Mouse (Mus musculus) spleen, adult 2 months (tissue): ENCODE measurements at regions not wholly inside any gene's neighbourhood (a gene's known extent, or its start where the extent isn't known, plus 50 kb on each side); places are given as distances from the start of the nearest gene placed in this dataset.
"Not testable (repeated sequence)": the region's sequence is repeated elsewhere in the genome, so short reads cannot be mapped to it uniquely, and the experiment has no call there.

Experiments
- DNase-seq, 2 experiments: peaks; one replicate each; pipeline versions ENCODE4 v3.0.0 to v3.0.0-alpha.2; 2012 to 2021; ENCODE audit warnings: low spot score in 2 of 2, low read depth in 1 of 2
- H3K27ac ChIP-seq: fragments of 200-500 bp; 2 replicates; pipeline ENCODE4 v1.5.1; 2012; ENCODE audit warnings: low read length, inconsistent platforms; ENCODE audit not compliant: insufficient read depth
- H3K27me3 ChIP-seq: fragments of 200-500 bp; 2 replicates; pipeline ENCODE4 v1.6.1; 2012; ENCODE audit warnings: mild to moderate bottlenecking, moderate library complexity, low read length, inconsistent platforms; ENCODE audit not compliant: control insufficient read depth, insufficient read depth
- H3K36me3 ChIP-seq: fragments of 200-500 bp; 2 replicates; pipeline ENCODE4 v1.6.1; 2012; ENCODE audit warnings: mild to moderate bottlenecking, low read length, inconsistent platforms; ENCODE audit not compliant: control insufficient read depth, insufficient read depth
- H3K4me1 ChIP-seq: fragments of 200-500 bp; 2 replicates; pipeline ENCODE4 v1.6.1; 2011; ENCODE audit warnings: inconsistent platforms; ENCODE audit not compliant: control insufficient read depth, insufficient read depth, insufficient read length
- H3K4me3 ChIP-seq: fragments of 200-500 bp; 2 replicates; pipeline ENCODE4 v1.5.1; 2011; ENCODE audit warnings: mild to moderate bottlenecking, inconsistent platforms; ENCODE audit not compliant: insufficient read depth, insufficient read length; ENCODE audit errors: extremely low read depth
- CTCF ChIP-seq: fragments of 200-500 bp; IDR thresholded peaks from 2 replicates; pipeline ENCODE4 v1.5.1; 2011; ENCODE audit warnings: mild to moderate bottlenecking, inconsistent platforms; ENCODE audit not compliant: insufficient read depth, insufficient read length, insufficient replicate concordance; ENCODE audit errors: extremely low read depth
- POLR2A ChIP-seq: fragments of 200-500 bp; IDR thresholded peaks from 2 replicates; pipeline ENCODE4 v1.6.1; 2011; ENCODE audit warnings: low read depth, low read length, inconsistent platforms
- WGBS: fragments of 180-500 bp; shearing (Covaris S2); methylation state at CpG from one replicate; pipeline ENCODE4 v1.1.7; 2018; 5-methylcytosine and 5-hydroxymethylcytosine counted together

DNA sequence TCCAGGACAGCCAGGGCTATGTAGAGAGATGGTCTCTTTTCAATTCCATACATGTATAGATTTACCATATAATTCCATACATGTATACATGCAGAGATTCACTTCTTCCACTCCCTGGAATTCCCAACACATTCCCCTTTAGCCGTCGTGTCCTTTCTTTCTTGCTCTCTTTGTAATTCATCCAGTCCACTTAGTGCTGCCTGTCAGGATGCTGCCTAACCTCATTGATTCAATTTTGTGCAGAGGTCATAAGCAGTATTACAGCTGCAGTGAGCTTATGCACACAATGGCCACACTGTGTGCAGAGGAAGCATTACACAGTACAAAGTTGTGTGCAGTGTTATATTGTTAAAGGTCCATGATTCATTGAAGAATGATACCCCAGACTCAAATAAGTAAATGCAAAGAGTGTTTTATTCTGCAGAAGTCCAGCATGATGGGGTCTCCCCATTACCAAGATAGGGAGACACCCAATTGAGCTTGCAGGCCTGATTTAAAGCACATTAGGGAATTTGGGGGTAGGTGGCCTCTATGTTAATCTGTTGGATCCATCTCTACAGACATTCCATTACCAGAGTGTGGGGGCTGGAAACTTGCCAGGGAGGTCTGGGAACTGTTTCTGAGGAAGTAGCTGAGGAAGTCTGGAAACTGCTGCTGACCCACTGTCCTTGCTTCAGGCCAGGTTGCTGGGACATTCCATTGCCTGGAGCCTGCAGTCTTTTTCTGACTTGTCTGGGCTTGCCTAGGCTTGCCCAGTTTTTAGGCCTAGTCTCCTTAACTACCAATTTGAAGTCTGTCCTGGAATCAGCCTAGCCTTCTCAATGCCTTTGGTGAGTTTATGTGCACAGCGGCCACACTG is 72.8 kb downstream of the Fam161a start:
- WGBS = 89% methylated on average over 3 of the region's 3 CpGs
- H3K4me1 ChIP-seq = no peaks in the 10 kb centered on the region
- H3K36me3 ChIP-seq = no peaks in the 10 kb centered on the region
- TF ChIP-seq CTCF = no peak
- TF ChIP-seq POLR2A = no peak
- H3K27me3 ChIP-seq = no peaks in the 10 kb centered on the region
- H3K27ac ChIP-seq = no peak overlapping the region
- DNase-seq = no peak
- no peak overlapping the region for H3K4me3 ChIP-seq

DNA sequence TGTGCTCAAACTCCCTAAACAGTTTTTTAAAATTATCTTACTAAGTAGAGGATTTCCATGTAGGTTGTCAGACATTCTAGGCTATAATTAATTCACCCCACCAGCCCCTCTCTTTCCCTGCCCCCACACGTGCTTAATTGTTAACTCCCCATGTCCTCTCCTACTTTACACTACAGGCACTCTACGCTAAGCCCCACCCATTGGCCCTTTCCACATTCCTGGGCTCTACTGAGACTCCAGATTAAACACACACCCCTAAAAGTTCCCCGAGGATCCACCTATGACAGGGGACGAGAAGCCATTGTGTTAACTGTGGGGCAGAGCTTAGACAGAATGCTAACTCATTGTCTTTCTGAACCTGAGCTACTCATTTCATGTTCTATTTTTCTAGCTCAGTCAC is 74.3 kb downstream of the Fam161a start:
- TF ChIP-seq CTCF (no peak), POLR2A (no peak)
- Histone ChIP-seq H3K27me3 (no peaks in the 10 kb centered on the region), H3K4me1 (no peaks in the 10 kb centered on the region), H3K27ac (no peak overlapping the region), H3K36me3 (no peaks in the 10 kb centered on the region), H3K4me3 (no peak overlapping the region)
- 84% methylated on average over 4 of the region's 4 CpGs for WGBS
- no peak for DNase-seq

DNA sequence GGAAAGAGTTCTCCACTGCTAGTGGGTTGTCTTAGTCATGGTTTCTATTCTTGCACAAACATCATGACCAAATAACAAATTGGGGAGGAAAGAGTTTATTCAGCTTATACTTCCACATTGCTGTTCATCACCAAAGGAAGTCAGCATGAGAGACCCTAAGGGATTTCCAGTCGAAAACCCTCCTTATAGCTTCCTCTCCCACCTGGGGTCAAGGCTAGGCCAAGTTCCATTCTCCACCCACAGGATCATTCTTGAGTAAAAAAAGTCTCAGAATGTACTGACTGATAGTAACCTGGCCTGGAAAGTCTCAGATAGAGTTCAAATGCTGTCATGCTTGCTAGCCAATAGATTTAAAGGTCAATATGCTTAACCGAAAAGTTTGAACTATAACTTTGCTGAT is 76.5 kb downstream of the Fam161a start:
- not testable (repeated sequence) for H3K4me1 ChIP-seq, DNase-seq, H3K4me3 ChIP-seq, H3K36me3 ChIP-seq, H3K27me3 ChIP-seq, H3K27ac ChIP-seq
- 82% methylated on average over 2 of the region's 2 CpGs for WGBS

DNA sequence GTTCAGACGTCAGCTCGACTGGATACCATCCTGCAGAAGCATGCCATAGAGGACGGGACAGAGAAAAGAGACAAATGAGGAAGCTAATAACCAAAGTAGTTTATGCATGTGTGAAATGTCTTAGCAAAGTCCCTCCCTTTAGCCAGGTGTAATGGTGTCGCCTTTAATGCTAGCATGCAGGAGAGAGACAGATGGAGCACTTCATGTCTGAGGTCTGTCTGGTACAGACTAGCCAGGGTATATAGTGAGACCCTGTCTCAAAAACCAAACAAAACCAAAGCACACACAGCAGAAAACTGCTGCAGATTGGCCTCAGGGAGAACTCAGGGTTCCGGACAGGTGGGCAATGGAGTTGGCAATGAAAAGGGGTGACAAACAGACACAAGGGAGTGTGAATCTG is 88.0 kb downstream of the Fam161a start:
- H3K4me1 ChIP-seq = no peaks in the 10 kb centered on the region
- H3K36me3 ChIP-seq = no peaks in the 10 kb centered on the region
- TF ChIP-seq CTCF (no peak), POLR2A (no peak)
- WGBS = 55% methylated on average over 5 of the region's 5 CpGs
- no peak for DNase-seq
- no peak overlapping the region for H3K27ac ChIP-seq
- H3K4me3 ChIP-seq = no peak overlapping the region
- H3K27me3 ChIP-seq = no peaks in the 10 kb centered on the region

DNA sequence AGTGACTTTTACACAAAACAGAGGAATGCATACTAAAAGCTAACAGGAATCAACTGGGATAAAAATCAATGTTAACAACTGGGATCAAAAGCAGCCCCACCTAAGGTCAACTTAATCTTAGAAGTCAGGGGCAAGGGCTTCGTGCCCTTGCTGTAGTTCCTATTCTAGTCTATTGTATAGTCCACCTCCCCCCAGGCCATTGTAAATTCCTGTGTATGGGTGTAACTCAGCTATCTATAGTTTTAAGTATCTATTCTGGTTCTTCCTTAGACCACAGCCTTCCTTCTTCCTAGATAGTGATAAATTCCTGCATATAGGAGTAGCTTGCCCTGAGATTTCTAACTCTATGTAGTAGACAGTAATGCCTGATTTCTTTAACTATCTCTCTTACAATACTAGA is 88.4 kb downstream of the Fam161a start:
- not testable (repeated sequence) for H3K36me3 ChIP-seq, DNase-seq
- WGBS = 65% methylated on average over 1 of the region's 1 CpGs

DNA sequence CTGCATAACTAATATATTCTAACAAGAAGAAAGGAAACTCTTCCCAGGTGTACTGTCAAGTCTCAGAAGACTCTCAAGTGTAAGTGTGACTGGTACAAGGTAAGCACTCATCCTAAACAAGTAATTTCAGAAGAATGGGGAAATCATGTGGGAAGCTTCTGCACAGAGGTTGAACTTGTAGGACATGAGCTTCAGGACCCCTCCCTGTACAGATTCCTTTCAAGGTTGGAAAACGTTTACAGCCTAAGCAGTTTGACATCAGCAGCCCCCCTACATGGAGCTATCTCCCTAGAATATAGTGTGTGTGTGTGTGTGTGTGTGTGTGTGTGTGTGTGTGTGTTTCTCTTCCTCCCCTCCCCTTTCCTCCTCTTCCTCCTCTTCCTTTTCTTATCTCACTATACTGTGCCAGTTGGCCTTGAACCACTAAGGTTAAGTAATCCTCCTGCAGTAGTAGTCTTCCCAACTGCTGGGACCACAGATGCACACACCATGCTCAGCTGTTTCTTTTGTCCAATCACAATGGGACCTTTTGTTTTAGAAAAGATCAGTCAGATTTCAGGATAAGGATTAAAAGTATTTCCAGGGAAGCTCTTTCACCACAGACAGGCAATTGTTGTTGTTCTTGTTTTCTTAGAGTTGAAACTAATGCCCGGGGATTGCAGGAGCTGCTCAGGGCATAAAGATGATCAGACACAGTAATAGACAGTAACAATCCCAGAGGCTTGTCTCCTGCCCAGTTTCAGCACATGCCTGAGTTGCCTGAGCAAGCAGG is 89.3 kb downstream of the Fam161a start:
- no peak for TF ChIP-seq CTCF
- no peak for TF ChIP-seq POLR2A
- no peaks in the 10 kb centered on the region for H3K27me3 ChIP-seq
- no peak for DNase-seq
- no peak overlapping the region for H3K27ac ChIP-seq
- WGBS = 81% methylated on average over 2 of the region's 2 CpGs
- H3K4me3 ChIP-seq = no peak overlapping the region
- H3K36me3 ChIP-seq = no peaks in the 10 kb centered on the region
- no peaks in the 10 kb centered on the region for H3K4me1 ChIP-seq

More for the DNA sequence above, 88.4 kb downstream of the Fam161a start:
- H3K4me1 ChIP-seq, H3K27me3 ChIP-seq, H3K27ac ChIP-seq, H3K4me3 ChIP-seq: not testable (repeated sequence)

DNA sequence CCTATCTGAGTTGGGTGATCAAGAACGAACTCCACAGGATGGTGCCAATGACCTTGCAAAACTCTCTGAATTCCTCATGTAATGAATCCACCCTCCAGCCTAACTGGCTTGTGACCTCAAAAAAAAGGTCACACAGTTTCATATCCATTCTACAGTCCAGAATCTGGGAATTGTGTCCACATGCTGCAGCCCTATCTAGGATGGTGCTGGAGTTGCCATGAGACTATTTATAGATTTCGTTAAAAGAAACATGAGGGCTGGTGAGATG is 89.8 kb downstream of the Fam161a start:
- no peaks in the 10 kb centered on the region for H3K36me3 ChIP-seq
- WGBS = 90% methylated on average over 2 of the region's 2 CpGs
- no peak for DNase-seq
- no peak overlapping the region for H3K4me3 ChIP-seq
- no peaks in the 10 kb centered on the region for H3K27me3 ChIP-seq
- H3K27ac ChIP-seq = no peak overlapping the region
- TF ChIP-seq CTCF = no peak
- TF ChIP-seq POLR2A = no peak
- H3K4me1 ChIP-seq = no peaks in the 10 kb centered on the region
